Mouse (Mus musculus) forebrain, postnatal 0 days (tissue): ENCODE measurements at regions not wholly inside any gene's neighbourhood (a gene's known extent, or its start where the extent isn't known, plus 50 kb on each side); places are given as distances from the start of the nearest gene placed in this dataset.

Source experiments
- ATAC-seq: fragments of 200-750 bp; cut with Nextera tagmentation; 2 replicates; pipeline ENCODE4 v1.8.0; 2017; ENCODE audit warnings: mild to moderate bottlenecking, moderate library complexity
- DNase-seq: peaks from one replicate; pipeline ENCODE4 v3.0.0-alpha.2; 2015
- H3K27ac ChIP-seq: fragments of 300-500 bp; sonication (generic); 2 replicates; pipeline ENCODE4 v1.5.1; 2014; ENCODE audit warnings: low read depth, mild to moderate bottlenecking, antibody characterized with exemption, low read length, moderate library complexity, mixed read lengths
- H3K27me3 ChIP-seq: fragments of 300-500 bp; sonication (generic); 2 replicates; pipeline ENCODE4 v1.6.1; 2014; ENCODE audit warnings: mild to moderate bottlenecking, low read length, mixed read lengths; ENCODE audit not compliant: insufficient read depth
- H3K36me3 ChIP-seq: fragments of 300-500 bp; sonication (generic); 2 replicates; pipeline ENCODE4 v1.6.1; 2014; ENCODE audit warnings: mild to moderate bottlenecking, moderate library complexity; ENCODE audit not compliant: insufficient read depth
- H3K4me1 ChIP-seq: fragments of 300-500 bp; sonication (generic); 2 replicates; pipeline ENCODE4 v1.6.1; 2014; ENCODE audit warnings: antibody characterized with exemption; ENCODE audit not compliant: insufficient read depth
- H3K4me2 ChIP-seq: fragments of 300-500 bp; sonication (generic); 2 replicates; pipeline ENCODE4 v1.6.1; 2014; ENCODE audit warnings: low read depth, mild to moderate bottlenecking, moderate library complexity
- H3K4me3 ChIP-seq: fragments of 300-500 bp; sonication (generic); 2 replicates; pipeline ENCODE4 v1.5.1; 2014; ENCODE audit warnings: low read depth, low read length, mixed read lengths
- H3K9ac ChIP-seq: fragments of 300-500 bp; sonication (generic); 2 replicates; pipeline ENCODE4 v1.6.1; 2014; ENCODE audit warnings: mild to moderate bottlenecking
- H3K9me3 ChIP-seq: fragments of 300-500 bp; sonication (generic); 2 replicates; pipeline ENCODE4 v1.6.1; 2016; ENCODE audit warnings: low read length
- CTCF ChIP-seq: sonication (generic); IDR thresholded peaks from 2 replicates; pipeline ENCODE4 v1.5.1; 2016; ENCODE audit warnings: antibody characterized with exemption, control low read depth, low read depth
- WGBS: fragments of 180-500 bp; shearing (Covaris S2); extraction: QIAGEN DNeasy Blood & Tissue Kit; methylation state at CpG from one replicate; pipeline ENCODE4 v1.1.7; 2014; 5-methylcytosine and 5-hydroxymethylcytosine counted together

- no peaks in the 10 kb centered on the region for H3K27me3 ChIP-seq
- no peak for DNase-seq
- peaks cover 16% of the 10 kb centered on the region; the same call in 1 of the 2 replicates for H3K4me1 ChIP-seq
- no peaks in the 10 kb centered on the region for H3K9me3 ChIP-seq
- peak overlapping the region; percentile 50; the same call in 1 of the 2 replicates for H3K27ac ChIP-seq
- H3K9ac ChIP-seq: no peak overlapping the region
- no peak for TF ChIP-seq CTCF
- no peak overlapping the region for H3K4me3 ChIP-seq
- H3K4me2 ChIP-seq: peak overlapping the region; percentile 56
- no peaks in the 10 kb centered on the region for H3K36me3 ChIP-seq
- peak; percentile 2; the same call in 1 of the 2 replicates for ATAC-seq
- 80% methylated on average over 4 of the region's 4 CpGs for WGBS
These were observed 82.9 kb upstream of the Xcl1 start for GRCm38 (mm10) chr1:165018236-165018635.

GRCm38 (mm10) chr1:165017793-165018192 lies 82.5 kb upstream of the Xcl1 start:
- ATAC-seq (no peak), DNase-seq (peak; percentile 33)
- Histone ChIP-seq H3K4me3 (no peak overlapping the region), H3K27ac (peak overlapping the region; percentile 50; the same call in 1 of the 2 replicates), H3K9ac (no peak overlapping the region), H3K36me3 (no peaks in the 10 kb centered on the region), H3K27me3 (no peaks in the 10 kb centered on the region), H3K4me2 (no peak overlapping the region), H3K4me1 (peaks cover 16% of the 10 kb centered on the region; the same call in 1 of the 2 replicates), H3K9me3 (no peaks in the 10 kb centered on the region)
- 40% methylated on average over 6 of the region's 6 CpGs for WGBS
- TF ChIP-seq CTCF: no peak

- H3K4me3 ChIP-seq: no peak overlapping the region
- no peak overlapping the region for H3K4me2 ChIP-seq
- H3K27me3 ChIP-seq: no peaks in the 10 kb centered on the region
- ATAC-seq: no peak
- no peak overlapping the region for H3K9ac ChIP-seq
- H3K27ac ChIP-seq: no peak overlapping the region
- 88% methylated on average over 1 of the region's 1 CpGs for WGBS
- H3K9me3 ChIP-seq: no peaks in the 10 kb centered on the region
- no peak for DNase-seq
- peaks cover 13% of the 10 kb centered on the region; the same call in 1 of the 2 replicates for H3K4me1 ChIP-seq
- no peak for TF ChIP-seq CTCF
- no peaks in the 10 kb centered on the region for H3K36me3 ChIP-seq
These were observed 79.0 kb upstream of the Xcl1 start for GRCm38 (mm10) chr1:165014328-165014727.

GRCm38 (mm10) chr1:165013428-165013827 lies 78.1 kb upstream of the Xcl1 start:
- 90% methylated on average over 2 of the region's 2 CpGs for whole genome bisulfite sequencing
- no peak for ATAC-seq
- no peak overlapping the region for H3K4me2 ChIP-seq

GRCm38 (mm10) chr1:165012376-165012775 lies 77.0 kb upstream of the Xcl1 start:
- H3K27me3 ChIP-seq: no peaks in the 10 kb centered on the region

More at GRCm38 (mm10) chr1:165013428-165013827, 78.1 kb upstream of the Xcl1 start:
- Histone ChIP-seq H3K27me3 (no peaks in the 10 kb centered on the region), H3K9ac (no peak overlapping the region), H3K4me1 (peaks cover 8% of the 10 kb centered on the region; the same call in 1 of the 2 replicates), H3K9me3 (no peaks in the 10 kb centered on the region), H3K27ac (no peak overlapping the region), H3K36me3 (no peaks in the 10 kb centered on the region), H3K4me3 (no peak overlapping the region)
- no peak for TF ChIP-seq CTCF
- DNase-seq: no peak

GRCm38 (mm10) chr1:164999515-164999914 lies 64.2 kb upstream of the Xcl1 start:
- H3K9me3 ChIP-seq: no peaks in the 10 kb centered on the region
- no peaks in the 10 kb centered on the region for H3K4me1 ChIP-seq
- H3K4me3 ChIP-seq: no peak overlapping the region
- DNase-seq (no peak), ATAC-seq (0 out of 2 replicates have a peak, but pooled peaks have one; percentile 36)
- no peaks in the 10 kb centered on the region for H3K27me3 ChIP-seq
- TF ChIP-seq CTCF: peak; percentile 24; the same call in 1 of the 2 replicates
- H3K4me2 ChIP-seq: no peak overlapping the region
- no peak overlapping the region for H3K9ac ChIP-seq
- 69% methylated on average over 10 of the region's 10 CpGs for WGBS
- H3K27ac ChIP-seq: no peak overlapping the region
- no peaks in the 10 kb centered on the region for H3K36me3 ChIP-seq

More at GRCm38 (mm10) chr1:165012376-165012775, 77.0 kb upstream of the Xcl1 start:
- no peak overlapping the region for H3K27ac ChIP-seq
- WGBS: 58% methylated on average over 3 of the region's 3 CpGs
- ATAC-seq (no peak), DNase-seq (no peak)
- H3K4me1 ChIP-seq: no peaks in the 10 kb centered on the region
- no peaks in the 10 kb centered on the region for H3K9me3 ChIP-seq
- H3K9ac ChIP-seq: no peak overlapping the region
- H3K36me3 ChIP-seq: no peaks in the 10 kb centered on the region
- no peak overlapping the region for H3K4me3 ChIP-seq
- no peak overlapping the region for H3K4me2 ChIP-seq
- TF ChIP-seq CTCF: no peak

GRCm38 (mm10) chr1:164998621-164999020 lies 63.3 kb upstream of the Xcl1 start:
- Histone ChIP-seq H3K4me1 (no peaks in the 10 kb centered on the region), H3K9me3 (no peaks in the 10 kb centered on the region), H3K27me3 (no peaks in the 10 kb centered on the region), H3K27ac (no peak overlapping the region), H3K36me3 (no peaks in the 10 kb centered on the region), H3K4me2 (no peak overlapping the region), H3K4me3 (no peak overlapping the region), H3K9ac (no peak overlapping the region)
- no peak for ATAC-seq
- TF ChIP-seq CTCF: no peak
- DNase-seq: no peak
- 84% methylated on average over 3 of the region's 3 CpGs for WGBS
